Mouse (Mus musculus): ENCODE measurements around the gene Slc43a1.

DNA sequence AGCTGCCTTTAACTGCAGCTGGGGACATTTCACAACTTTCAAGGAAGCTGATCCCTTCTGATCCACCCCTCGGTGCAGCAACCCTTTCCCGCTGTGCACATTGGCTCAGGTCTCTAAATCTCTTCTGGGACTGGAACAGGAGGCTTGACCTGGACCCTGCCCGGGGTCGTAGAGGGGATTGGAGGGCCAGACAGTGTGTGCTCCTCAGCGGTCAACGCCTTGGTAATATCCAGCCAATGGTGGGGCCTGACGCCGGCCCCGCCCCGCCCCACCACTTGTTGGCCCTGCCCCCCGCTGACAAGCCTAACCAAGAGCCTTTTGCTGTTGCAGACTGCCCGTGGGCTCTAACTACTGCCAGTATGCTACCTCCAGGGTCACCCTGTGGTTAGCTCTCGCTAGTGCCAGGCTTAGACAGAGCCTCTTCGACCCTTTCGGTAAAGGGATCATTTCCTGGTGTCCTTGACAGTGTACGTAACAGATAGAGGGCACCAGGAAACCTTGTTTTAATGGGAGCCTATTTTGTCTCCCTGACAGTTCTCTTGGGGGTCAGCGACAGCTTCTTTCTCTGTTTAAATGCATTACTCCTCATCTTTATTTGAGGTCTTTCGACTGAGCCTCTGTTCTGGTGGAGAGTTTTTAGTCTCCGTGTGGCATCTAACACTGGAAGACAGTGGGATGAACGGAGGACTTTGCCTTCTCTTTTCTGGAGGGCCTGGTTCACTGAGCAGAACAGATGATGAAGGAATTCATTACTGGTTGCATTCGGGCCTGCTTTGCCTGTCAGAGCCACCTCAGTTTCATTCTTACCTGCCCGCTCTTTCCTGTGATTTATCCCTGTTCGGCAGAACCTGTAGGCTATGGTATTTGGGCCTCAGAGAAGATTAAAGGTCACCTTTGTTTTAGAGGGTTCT, 12.7 kb downstream of the Slc43a1 start:
- TF ChIP-seq CTCF (IDR thresholded peaks at IDR 0.05; ENCODE audit: low read depth, low read length) (no peak), POLR2A (IDR thresholded peaks at IDR 0.05; ENCODE audit: borderline replicate concordance, low read depth, low read length) (no peak)
